Mouse (Mus musculus): ENCODE results near the gene Iqcn.

- no peak for TF ChIP-seq CTCF (IDR thresholded peaks at IDR 0.05 in 2 of 3, conservative IDR thresholded peaks at IDR 0.05 in 1 of 3; ENCODE audit: control insufficient read depth in 1 of 3, insufficient read depth in 1 of 3, low read depth in 2 of 3, low read length in 3 of 3, poor library complexity in 1 of 3, severe bottlenecking in 1 of 3)
- TF ChIP-seq ZC3H11A (IDR thresholded peaks at IDR 0.05; ENCODE audit: low read depth, low read length) = no peak
- no peak for TF ChIP-seq SIN3A (IDR thresholded peaks at IDR 0.05; ENCODE audit: low read length)
- no peak for TF ChIP-seq CHD2 (IDR thresholded peaks at IDR 0.05; ENCODE audit: low read length)
- TF ChIP-seq NELFE (IDR thresholded peaks at IDR 0.05; ENCODE audit: low read depth, low read length) = no peak
Observed at GRCm38 (mm10) chr8:70724216-70724615, 21.0 kb downstream of the Iqcn start.
